Mouse (Mus musculus) small intestine, adult 2 months (tissue): Measurements from ENCODE around the gene Tubal3. TPM values are rescaled to one million over a fixed set of nuclear protein-coding genes. Genes with fewer than 3 reads are reported as not detected.

Experiments
- H3K27ac ChIP-seq: fragments of 200-500 bp; 2 replicates; pipeline ENCODE4 v1.5.1; 2012; ENCODE audit warnings: low read depth, low read length, control low read depth, inconsistent platforms; ENCODE audit not compliant: insufficient read depth
- H3K27me3 ChIP-seq: fragments of 200-500 bp; 2 replicates; pipeline ENCODE4 v1.6.1; 2012; ENCODE audit warnings: mild to moderate bottlenecking, moderate library complexity, low read length, inconsistent platforms; ENCODE audit not compliant: control insufficient read depth, insufficient read depth
- H3K36me3 ChIP-seq: fragments of 200-500 bp; 2 replicates; pipeline ENCODE4 v1.6.1; 2012; ENCODE audit warnings: mild to moderate bottlenecking, low read length, control low read depth, inconsistent platforms; ENCODE audit not compliant: control insufficient read depth, insufficient read depth
- H3K4me1 ChIP-seq: fragments of 200-500 bp; 2 replicates; pipeline ENCODE4 v1.6.1; 2012; ENCODE audit warnings: low read length, inconsistent platforms, mixed read lengths; ENCODE audit not compliant: control insufficient read depth, insufficient read depth, insufficient read length
- H3K4me3 ChIP-seq: fragments of 200-500 bp; 2 replicates; pipeline ENCODE4 v1.5.1; 2012; ENCODE audit warnings: low read depth, mild to moderate bottlenecking, control low read depth, inconsistent platforms, low read length, moderate library complexity
- CTCF ChIP-seq: fragments of 200-500 bp; IDR thresholded peaks from 2 replicates; pipeline ENCODE4 v1.5.1; 2012; ENCODE audit warnings: low read depth, mild to moderate bottlenecking, control low read depth, inconsistent platforms, low read length, moderate library complexity, mixed read lengths; ENCODE audit not compliant: insufficient replicate concordance, insufficient read length; ENCODE audit errors: extremely low read depth
- POLR2A ChIP-seq: fragments of 200-500 bp; IDR thresholded peaks from 2 replicates; pipeline ENCODE4 v1.6.1; 2012; ENCODE audit warnings: low read depth, mild to moderate bottlenecking, control low read depth, inconsistent platforms, low read length, moderate library complexity
- WGBS: fragments of 180-500 bp; shearing (Covaris S2); methylation state at CpG from one replicate; pipeline ENCODE4 v1.1.7; 2018; 5-methylcytosine and 5-hydroxymethylcytosine counted together
- polyA plus RNA-seq: library from polyadenylated mRNA; depleted of rRNA; stranded (reverse); fragments of >200 nt; gene quantifications from 2 replicates; pipeline ENCODE4 v1.2.3, GENCODE M21; 2012; rRNA removed

The Tubal3 gene
- 18.3 and 52.6 TPM in 2 replicates for polyA plus RNA-seq

- no peaks in the 10 kb centered on the region for H3K27me3 ChIP-seq
- no peak within 1 kb of the TSS for H3K27ac ChIP-seq
- no peaks in the 10 kb centered on the region; the same call in 1 of the 2 replicates for H3K4me1 ChIP-seq
- no peaks in the 10 kb centered on the region; the same call in 1 of the 2 replicates for H3K36me3 ChIP-seq
- TF ChIP-seq CTCF (no peak), POLR2A (peak; percentile 28; the same call in 1 of the 2 replicates)
- peak within 1 kb of the TSS; percentile 91 for H3K4me3 ChIP-seq
- WGBS, result under 1% methylated on average over 52 of the region's 52 CpGs
These were observed at the start of gene Tubal3, which contains the start of gene Net1 for GRCm38 (mm10) chr13:3917571-3918311. TSS of gene Tubal3 (plus strand) at chr13:3918274. TSS of gene Net1 (minus strand) at chr13:3918220.

GRCm38 (mm10) chr13:3869901-3870300 is 48.2 kb upstream of the Tubal3 start:
- no peak overlapping the region for H3K4me3 ChIP-seq
- peaks cover 13% of the 10 kb centered on the region for H3K4me1 ChIP-seq
- H3K36me3 ChIP-seq, result no peaks in the 10 kb centered on the region
- TF ChIP-seq POLR2A, result no peak
- TF ChIP-seq CTCF, result no peak
- H3K27ac ChIP-seq, result no peak overlapping the region
- H3K27me3 ChIP-seq, result no peaks in the 10 kb centered on the region

GRCm38 (mm10) chr13:3872832-3873231 is 45.2 kb upstream of the Tubal3 start:
- Histone ChIP-seq H3K27ac (no peak overlapping the region), H3K36me3 (no peaks in the 10 kb centered on the region), H3K27me3 (no peaks in the 10 kb centered on the region), H3K4me1 (no peaks in the 10 kb centered on the region), H3K4me3 (no peak overlapping the region)
- 88% methylated on average over 4 of the region's 4 CpGs for WGBS
- no peak for TF ChIP-seq CTCF

- no peak overlapping the region for H3K4me3 ChIP-seq
- H3K27me3 ChIP-seq, result no peaks in the 10 kb centered on the region
- H3K4me1 ChIP-seq, result no peaks in the 10 kb centered on the region
- no peak overlapping the region for H3K27ac ChIP-seq
- no peak for TF ChIP-seq POLR2A
- TF ChIP-seq CTCF, result no peak
- 81% methylated on average over 6 of the region's 6 CpGs for WGBS
- H3K36me3 ChIP-seq, result peaks cover 1% of the 10 kb centered on the region
These were observed 41.6 kb upstream of the Tubal3 start for GRCm38 (mm10) chr13:3876448-3876847.

GRCm38 (mm10) chr13:3877185-3877584 is 40.9 kb upstream of the Tubal3 start:
- 78% methylated on average over 6 of the region's 6 CpGs for WGBS

GRCm38 (mm10) chr13:3877679-3878220 is 40.3 kb upstream of the Tubal3 start:
- Histone ChIP-seq H3K4me3 (no peak overlapping the region), H3K27me3 (no peaks in the 10 kb centered on the region), H3K4me1 (no peaks in the 10 kb centered on the region), H3K27ac (no peak overlapping the region), H3K36me3 (peaks cover 8% of the 10 kb centered on the region)
- TF ChIP-seq CTCF (no peak), POLR2A (no peak)
- 82% methylated on average over 4 of the region's 4 CpGs for WGBS

More at GRCm38 (mm10) chr13:3877185-3877584, 40.9 kb upstream of the Tubal3 start:
- TF ChIP-seq POLR2A (no peak), CTCF (no peak)
- Histone ChIP-seq H3K36me3 (peaks cover 8% of the 10 kb centered on the region), H3K4me1 (no peaks in the 10 kb centered on the region), H3K4me3 (no peak overlapping the region), H3K27ac (no peak overlapping the region), H3K27me3 (no peaks in the 10 kb centered on the region)

- H3K4me1 ChIP-seq, result peaks cover 2% of the 10 kb centered on the region; the same call in 1 of the 2 replicates
- 93% methylated on average over 7 of the region's 7 CpGs for WGBS
- H3K4me3 ChIP-seq, result no peak overlapping the region
- no peak overlapping the region for H3K27ac ChIP-seq
- no peaks in the 10 kb centered on the region for H3K27me3 ChIP-seq
- TF ChIP-seq CTCF, result no peak
- no peak for TF ChIP-seq POLR2A
- peaks cover 60% of the 10 kb centered on the region for H3K36me3 ChIP-seq
These were observed 31.4 kb upstream of the Tubal3 start for GRCm38 (mm10) chr13:3886663-3887062.
